Comparison of ENCODE assay signal across 11 mouse cellular contexts in genomic region chr10:97469411-97470140, GRCm38 (mm10). TPM values are rescaled to one million over a fixed set of nuclear protein-coding genes. Genes with fewer than 3 reads are reported as not detected.
A peak's percentile ranks its signal among the peaks of the same experiment; 100 is the strongest.
DNase-seq lines count a peak whose midpoint lies in the region; ATAC-seq and TF ChIP-seq lines count a peak whose summit lies in the region.
"Had no signal": no experiment of that assay in that cellular context is flagged by ENCODE, and none has a peak within 500 bp of the region (broad histone marks: within the 10 kb centered on the region; RNA-seq: fewer than 3 reads in every experiment).

No protein-coding gene starts in this region.

- H3K4me3 ChIP-seq in kidney, postnatal 0 days (replicated peaks; ENCODE audit: low read depth, low read length) = no peak overlapping the region
- H3K4me3 ChIP-seq: midbrain, embryonic 12.5 days had no signal

- no peak overlapping the region for H3K27ac ChIP-seq in kidney, postnatal 0 days
- H3K27ac ChIP-seq: midbrain, embryonic 12.5 days had no signal

- no peaks in the 10 kb centered on the region for H3K27me3 ChIP-seq in kidney, postnatal 0 days (ENCODE audit: insufficient read depth, low read length)
- H3K27me3 ChIP-seq: midbrain, embryonic 12.5 days had no signal

- no peak overlapping the region for H3K4me2 ChIP-seq in kidney, postnatal 0 days (ENCODE audit: low read length)
- H3K4me2 ChIP-seq: midbrain, embryonic 12.5 days had no signal

- no peaks in the 10 kb centered on the region for H3K36me3 ChIP-seq in kidney, postnatal 0 days (ENCODE audit: insufficient read depth, low read length)
- H3K36me3 ChIP-seq: midbrain, embryonic 12.5 days had no signal

- DNase-seq in cerebellum, postnatal 10 days = peak; percentile 18 to 22
- DNase-seq in cerebellum, adult 11 months = no peak
- peak; percentile 16 for DNase-seq in urinary bladder, postnatal 14 days (ENCODE audit: low spot score)
- no peak for DNase-seq in urinary bladder, postnatal 36 days (ENCODE audit: low spot score in 2 of 2)
- peak; percentile 75 for DNase-seq in kidney, postnatal 0 days (ENCODE audit: low spot score)
- DNase-seq in layer of hippocampus, adult 9-11 months = no peak
- no peak for DNase-seq in yolk sac, embryonic 10.5 days (ENCODE audit: low spot score)
- DNase-seq in cerebellum, adult 18-20 months = no peak
- DNase-seq: forebrain, postnatal 0 days; spleen, adult 18-20 months had no signal

- no peaks in the 10 kb centered on the region for H3K4me1 ChIP-seq in kidney, postnatal 0 days (replicated peaks; ENCODE audit: insufficient read depth, low read length)

- 32% methylated on average over 3 of the region's 3 CpGs for WGBS in kidney, postnatal 0 days

- H3K9ac ChIP-seq in kidney, postnatal 0 days (ENCODE audit: low read depth, low read length) = no peak overlapping the region
- H3K9ac ChIP-seq: forebrain, postnatal 0 days; midbrain, embryonic 12.5 days had no signal

- ATAC-seq in kidney, postnatal 0 days (replicated peaks; ENCODE audit: low FRiP score, low read depth) = no peak
- ATAC-seq: forebrain, postnatal 0 days had no signal

- no peak for TF ChIP-seq CTCF in kidney, postnatal 0 days (IDR thresholded peaks at IDR 0.05; ENCODE audit: low read depth)

- H3K9me3 ChIP-seq in kidney, postnatal 0 days (replicated peaks; ENCODE audit: low read length) = no peaks in the 10 kb centered on the region
- H3K9me3 ChIP-seq: midbrain, embryonic 12.5 days had no signal

RNA-seq across cellular contexts. Expression of gene Dcn, which starts 9.8 kb away (rescaled TPM):
- 186 and 199 TPM in 2 replicates for polyA plus RNA-seq in kidney, postnatal 0 days (2015; fragmentation: Nextera tagmentation; extraction: Ambion mirVana)

Comparison
In these comparisons a context has a peak if more than half of its experiments do, and no peak if none do; other contexts are left out.
1. DNase-seq: peak in cerebellum, postnatal 10 days (2 of 2), urinary bladder, postnatal 14 days (single experiment) and kidney, postnatal 0 days (single experiment); none in cerebellum, adult 11 months (single experiment), urinary bladder, postnatal 36 days (0 of 2), layer of hippocampus, adult 9-11 months (single experiment), yolk sac, embryonic 10.5 days (single experiment) and cerebellum, adult 18-20 months (0 of 2).